In the genomic region with DNA sequence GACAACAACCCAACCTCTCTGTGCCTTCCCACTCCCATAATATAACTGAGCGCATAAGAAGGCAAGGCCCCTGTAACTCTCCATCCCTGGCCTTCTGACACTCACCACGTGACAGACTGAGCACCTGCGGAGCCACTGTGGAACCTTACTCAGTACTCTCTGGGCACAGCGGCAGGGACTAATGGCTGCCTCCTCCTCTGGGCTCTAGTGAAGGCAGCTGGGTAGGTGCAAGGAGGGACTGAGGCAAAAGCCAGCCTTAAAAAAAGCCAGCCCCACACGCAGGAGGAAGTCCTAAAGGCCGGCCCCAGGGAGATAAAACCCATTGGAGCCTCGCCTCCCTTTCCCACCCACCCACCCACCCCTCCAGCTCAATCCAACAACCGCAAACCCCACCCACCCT, we compare ENCODE assay signal across 12 mouse cellular contexts. TPM values are rescaled to one million over a fixed set of nuclear protein-coding genes. Genes with fewer than 3 reads are reported as not detected.
A peak's percentile ranks its signal among the peaks of the same experiment; 100 is the strongest.
DNase-seq lines count a peak whose midpoint lies in the region; ATAC-seq lines count a peak whose summit lies in the region.
"Had no signal": no experiment of that assay in that cellular context is flagged by ENCODE, and none has a peak within 500 bp of the region (broad histone marks: within the 10 kb centered on the region; RNA-seq: fewer than 3 reads in every experiment).

No protein-coding gene starts in this region.

- H3K9me3 ChIP-seq in heart, embryonic 10.5 days, result no peaks in the 10 kb centered on the region
- H3K9me3 ChIP-seq in neural tube, embryonic 13.5 days, result no peaks in the 10 kb centered on the region
- no peaks in the 10 kb centered on the region for H3K9me3 ChIP-seq in forebrain, embryonic 15.5 days
- no peaks in the 10 kb centered on the region for H3K9me3 ChIP-seq in midbrain, embryonic 13.5 days
- H3K9me3 ChIP-seq: embryonic facial prominence, embryonic 12.5 days; kidney, embryonic 15.5 days had no signal

- ATAC-seq in neural tube, embryonic 13.5 days (ENCODE audit: low read depth), result peak; percentile 22; the same call in 1 of the 2 replicates
- no peak for ATAC-seq in forebrain, embryonic 15.5 days (replicated peaks)
- peak; percentile 46 for ATAC-seq in midbrain, embryonic 13.5 days

- peaks cover 81% of the 10 kb centered on the region for H3K4me1 ChIP-seq in heart, embryonic 10.5 days
- peaks cover 98% of the 10 kb centered on the region for H3K4me1 ChIP-seq in neural tube, embryonic 13.5 days (replicated peaks)
- peaks cover 95% of the 10 kb centered on the region for H3K4me1 ChIP-seq in forebrain, embryonic 15.5 days
- peaks cover 98% of the 10 kb centered on the region for H3K4me1 ChIP-seq in midbrain, embryonic 13.5 days (replicated peaks)

- DNase-seq in heart, embryonic 10.5 days (ENCODE audit: low spot score), result no peak
- no peak for DNase-seq in heart, postnatal 4 days
- DNase-seq in neural tube, embryonic 10.5 days (ENCODE audit: extremely low spot score, low spot score), result no peak
- no peak for DNase-seq in MN1 (ENCODE audit: low spot score)
- no peak for DNase-seq in layer of hippocampus, adult 9-11 months
- DNase-seq: cerebellum, adult 8-10 months; gastrocnemius, adult 2 months had no signal

- peak overlapping the region; percentile 13; the same call in 1 of the 2 replicates for H3K4me3 ChIP-seq in heart, embryonic 10.5 days
- no peak overlapping the region for H3K4me3 ChIP-seq in neural tube, embryonic 13.5 days
- no peak overlapping the region for H3K4me3 ChIP-seq in forebrain, embryonic 15.5 days
- no peak overlapping the region for H3K4me3 ChIP-seq in midbrain, embryonic 13.5 days (replicated peaks)
- H3K4me3 ChIP-seq: embryonic facial prominence, embryonic 12.5 days; gastrocnemius, adult 2 months; kidney, embryonic 15.5 days had no signal

- H3K4me2 ChIP-seq in neural tube, embryonic 13.5 days, result no peak overlapping the region
- 0 out of 2 replicates have a peak overlapping the region, but pooled peaks have one; percentile 5 for H3K4me2 ChIP-seq in forebrain, embryonic 15.5 days (replicated peaks)
- H3K4me2 ChIP-seq in midbrain, embryonic 13.5 days (replicated peaks), result peak overlapping the region; percentile 21; the same call in 1 of the 2 replicates
- H3K4me2 ChIP-seq: embryonic facial prominence, embryonic 12.5 days; kidney, embryonic 15.5 days had no signal

- WGBS in heart, embryonic 10.5 days, result 20% methylated on average over 8 of the region's 8 CpGs
- 25% methylated on average over 8 of the region's 8 CpGs for WGBS in neural tube, embryonic 13.5 days
- 20% methylated on average over 8 of the region's 8 CpGs for WGBS in forebrain, embryonic 15.5 days
- 10% methylated on average over 8 of the region's 8 CpGs for WGBS in midbrain, embryonic 13.5 days

- no peaks in the 10 kb centered on the region for H3K27me3 ChIP-seq in heart, embryonic 10.5 days (ENCODE audit: insufficient read depth, poor library complexity, severe bottlenecking)
- H3K27me3 ChIP-seq in neural tube, embryonic 13.5 days, result no peaks in the 10 kb centered on the region
- no peaks in the 10 kb centered on the region for H3K27me3 ChIP-seq in forebrain, embryonic 15.5 days
- H3K27me3 ChIP-seq in midbrain, embryonic 13.5 days, result no peaks in the 10 kb centered on the region
- H3K27me3 ChIP-seq: embryonic facial prominence, embryonic 12.5 days; kidney, embryonic 15.5 days had no signal

- H3K27ac ChIP-seq in heart, embryonic 10.5 days, result peak overlapping the region; percentile 72
- no peak overlapping the region for H3K27ac ChIP-seq in neural tube, embryonic 13.5 days (replicated peaks)
- peak overlapping the region; percentile 47 for H3K27ac ChIP-seq in forebrain, embryonic 15.5 days (replicated peaks)
- H3K27ac ChIP-seq in midbrain, embryonic 13.5 days, result no peak overlapping the region
- H3K27ac ChIP-seq: embryonic facial prominence, embryonic 12.5 days; gastrocnemius, adult 2 months; kidney, embryonic 15.5 days had no signal

- H3K36me3 ChIP-seq in heart, embryonic 10.5 days, result peaks cover 17% of the 10 kb centered on the region
- 0 out of 2 replicates have a peak, but pooled peaks cover 7% of the 10 kb centered on the region for H3K36me3 ChIP-seq in neural tube, embryonic 13.5 days
- no peaks in the 10 kb centered on the region for H3K36me3 ChIP-seq in forebrain, embryonic 15.5 days
- peaks cover 23% of the 10 kb centered on the region; the same call in 1 of the 2 replicates for H3K36me3 ChIP-seq in midbrain, embryonic 13.5 days

- peak overlapping the region; percentile 22; the same call in 1 of the 2 replicates for H3K9ac ChIP-seq in neural tube, embryonic 13.5 days
- no peak overlapping the region for H3K9ac ChIP-seq in forebrain, embryonic 15.5 days (replicated peaks)
- no peak overlapping the region for H3K9ac ChIP-seq in midbrain, embryonic 13.5 days (replicated peaks)
- H3K9ac ChIP-seq: embryonic facial prominence, embryonic 12.5 days; kidney, embryonic 15.5 days had no signal

RNA-seq across cellular contexts. Expression of gene Tnrc18, which starts 17.3 kb away (rescaled TPM):
- polyA plus RNA-seq in heart, embryonic 10.5 days (2016; fragmentation: Nextera tagmentation; extraction: Ambion mirVana), result 22.2 and 24.8 TPM in 2 replicates
- 100 to 1,000 TPM; 113 TPM for total RNA-seq in heart, postnatal 4 days (2021)
- 30.3 and 31.1 TPM in 2 replicates for polyA plus RNA-seq in neural tube, embryonic 13.5 days (2015; fragmentation: Nextera tagmentation; extraction: Ambion mirVana)
- 45.9 and 48.3 TPM in 2 replicates for polyA plus RNA-seq in forebrain, embryonic 15.5 days (2015; fragmentation: Nextera tagmentation; extraction: Ambion mirVana)
- 30.5 and 40.7 TPM in 2 replicates for polyA plus RNA-seq in midbrain, embryonic 13.5 days (2015; fragmentation: Nextera tagmentation; extraction: Ambion mirVana)

Comparison
In these comparisons a context has a peak if more than half of its experiments do, and no peak if none do; other contexts are left out.
1. H3K27ac ChIP-seq: peak in heart, embryonic 10.5 days (single experiment) and forebrain, embryonic 15.5 days (single experiment); none in neural tube, embryonic 13.5 days (single experiment) and midbrain, embryonic 13.5 days (single experiment).